Mouse (Mus musculus) heart, adult 11 months (tissue): ENCODE results near the gene Tmem179b.
A peak's percentile ranks its signal among the peaks of the same experiment; 100 is the strongest.

Source experiments
- DNase-seq: peaks from one replicate; pipeline ENCODE4 v3.0.0; 2022

Gene Tmem179b

GRCm38 (mm10) chr19:8774086-8774835 is at the start of gene Tmem179b:
Gene Tmem179b, minus strand, starts transcription at chr19:8774467.
- DNase-seq, result peak; percentile 99

DNA sequence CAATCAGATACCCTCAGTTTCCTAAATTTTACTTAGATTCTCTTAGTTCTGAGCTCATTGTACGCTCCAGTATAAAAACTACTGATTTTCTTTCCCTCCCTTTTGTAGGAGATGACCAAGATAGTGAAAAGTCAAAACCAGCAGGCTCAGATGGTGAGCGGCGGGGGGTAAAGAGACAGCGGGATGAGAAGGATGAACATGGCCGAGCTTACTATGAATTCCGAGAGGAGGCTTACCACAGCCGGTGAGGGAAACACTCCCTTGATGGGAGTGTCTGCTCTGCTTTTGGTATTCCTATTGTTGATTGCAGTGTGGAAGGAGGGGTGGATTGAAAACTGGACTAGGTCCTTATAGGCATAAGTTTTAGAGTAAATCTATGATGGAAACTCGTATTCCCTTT is 48.4 kb upstream of the Tmem179b start:
- DNase-seq, result no peak

DNA sequence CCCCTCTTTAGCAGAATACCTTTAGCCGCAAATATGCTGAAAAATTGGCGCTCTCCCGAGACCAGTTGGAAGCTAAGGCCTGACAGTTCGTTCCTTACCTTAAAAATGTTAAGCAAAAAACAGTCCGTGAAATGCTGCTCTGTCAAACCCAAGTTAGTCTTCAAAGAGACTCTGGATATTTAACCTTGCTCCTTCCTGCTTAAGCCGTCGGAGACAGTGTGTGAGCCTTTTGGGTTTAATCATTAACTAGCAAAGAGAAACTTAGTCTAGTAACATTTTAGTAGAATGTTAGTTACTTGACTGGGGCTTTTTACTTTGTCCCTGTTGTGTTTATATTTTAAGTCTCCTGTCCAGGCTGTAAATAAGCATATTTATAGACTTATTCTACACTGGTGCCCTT is 46.9 kb upstream of the Tmem179b start:
- no peak for DNase-seq

GRCm38 (mm10) chr19:8820424-8820956 is 46.2 kb upstream of the Tmem179b start:
- no peak for DNase-seq

DNA sequence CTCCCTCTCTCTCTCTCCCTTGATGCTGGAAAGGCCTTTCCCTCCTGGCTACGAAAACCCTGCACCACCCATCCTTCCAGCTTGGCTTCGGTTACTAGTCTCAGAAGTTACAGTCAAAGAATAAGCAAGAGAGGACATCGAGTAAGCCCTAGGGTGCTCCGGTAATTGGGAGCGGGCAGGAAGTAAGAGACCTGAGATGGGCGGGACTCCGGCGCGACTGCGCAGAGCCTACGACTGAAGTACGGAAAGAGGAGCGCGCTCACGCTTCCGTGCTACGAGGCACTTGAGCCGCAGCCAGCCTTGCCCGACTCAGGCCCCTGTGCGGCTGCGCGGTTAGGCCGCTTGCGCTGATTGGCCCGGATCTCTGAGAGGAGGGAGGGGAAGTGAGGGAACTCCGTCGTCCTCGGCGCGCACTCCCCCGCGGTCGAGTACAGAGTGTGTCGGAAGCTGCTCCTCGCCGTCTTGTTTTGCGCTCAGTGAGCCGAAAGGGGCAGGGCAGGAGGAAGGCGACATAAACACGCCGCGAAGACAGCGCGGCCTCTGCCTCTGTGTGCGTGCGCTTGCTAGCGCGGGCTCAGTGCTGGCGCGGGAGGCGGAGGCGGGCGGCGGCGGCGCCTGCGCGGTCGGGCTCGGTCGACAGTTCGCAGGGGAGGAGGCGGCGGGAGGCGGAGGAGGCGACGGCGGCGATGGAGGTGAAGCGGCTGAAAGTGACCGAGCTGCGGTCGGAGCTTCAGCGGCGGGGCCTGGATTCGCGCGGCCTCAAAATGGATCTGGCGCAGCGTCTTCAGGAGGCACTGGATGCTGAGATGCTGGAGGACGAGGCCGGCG is 45.5 kb upstream of the Tmem179b start, which contains the start of gene Hnrnpul2:
TSS of gene Hnrnpul2 (plus strand) at position 415 of the 828 bp plus-strand sequence.
- DNase-seq, result peak; percentile 100

DNA sequence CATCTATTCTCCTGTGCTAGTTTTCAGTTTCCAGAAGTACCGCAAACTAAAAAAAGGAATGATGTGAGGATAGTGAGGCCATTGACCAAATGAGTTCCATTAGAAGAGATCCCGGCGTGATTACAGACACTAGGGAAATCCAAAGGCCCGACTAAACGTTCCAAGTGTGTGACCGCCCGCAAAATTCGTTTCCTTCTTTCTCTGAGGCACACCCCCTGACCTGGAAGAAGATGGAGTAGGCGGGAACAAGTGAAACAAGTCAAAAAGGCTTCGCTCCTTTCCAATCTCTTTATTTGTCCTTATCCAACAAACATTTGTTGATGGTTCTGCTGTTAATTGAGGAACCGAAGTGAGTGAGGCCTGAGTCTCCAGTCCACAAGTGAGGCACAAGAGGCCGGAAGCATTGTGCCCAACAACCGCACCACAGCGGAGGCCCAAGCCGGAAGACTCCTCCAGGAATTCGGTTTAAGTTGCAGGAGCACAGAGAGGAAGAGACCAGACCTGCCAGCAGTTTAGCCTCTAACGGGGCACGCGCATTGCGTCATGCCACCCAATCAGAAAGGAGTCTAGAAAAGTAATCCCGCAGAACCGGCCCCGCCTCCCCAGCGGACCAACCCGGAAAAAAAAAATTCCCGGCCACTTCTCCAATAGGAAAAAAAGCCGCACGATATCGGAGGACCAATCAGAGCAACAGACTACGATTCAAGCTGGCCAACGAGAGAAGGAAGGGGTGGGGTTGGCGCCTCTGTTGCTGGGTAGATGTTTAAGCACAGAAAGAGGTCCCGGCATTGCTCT is 44.7 kb upstream of the Tmem179b start, which contains the start of gene Ttc9c:
TSS of gene Ttc9c (minus strand) at position 533 of the 795 bp plus-strand sequence.
- DNase-seq, result peak; percentile 100

GRCm38 (mm10) chr19:8818301-8818798 is 44.1 kb upstream of the Tmem179b start:
- DNase-seq, result peak; percentile 91

- no peak for DNase-seq
Measured at GRCm38 (mm10) chr19:8817001-8817400, 42.7 kb upstream of the Tmem179b start.

GRCm38 (mm10) chr19:8815812-8816211 is 41.5 kb upstream of the Tmem179b start:
- no peak for DNase-seq

- DNase-seq, result no peak
Measured at GRCm38 (mm10) chr19:8806810-8807209, 32.5 kb upstream of the Tmem179b start.

DNA sequence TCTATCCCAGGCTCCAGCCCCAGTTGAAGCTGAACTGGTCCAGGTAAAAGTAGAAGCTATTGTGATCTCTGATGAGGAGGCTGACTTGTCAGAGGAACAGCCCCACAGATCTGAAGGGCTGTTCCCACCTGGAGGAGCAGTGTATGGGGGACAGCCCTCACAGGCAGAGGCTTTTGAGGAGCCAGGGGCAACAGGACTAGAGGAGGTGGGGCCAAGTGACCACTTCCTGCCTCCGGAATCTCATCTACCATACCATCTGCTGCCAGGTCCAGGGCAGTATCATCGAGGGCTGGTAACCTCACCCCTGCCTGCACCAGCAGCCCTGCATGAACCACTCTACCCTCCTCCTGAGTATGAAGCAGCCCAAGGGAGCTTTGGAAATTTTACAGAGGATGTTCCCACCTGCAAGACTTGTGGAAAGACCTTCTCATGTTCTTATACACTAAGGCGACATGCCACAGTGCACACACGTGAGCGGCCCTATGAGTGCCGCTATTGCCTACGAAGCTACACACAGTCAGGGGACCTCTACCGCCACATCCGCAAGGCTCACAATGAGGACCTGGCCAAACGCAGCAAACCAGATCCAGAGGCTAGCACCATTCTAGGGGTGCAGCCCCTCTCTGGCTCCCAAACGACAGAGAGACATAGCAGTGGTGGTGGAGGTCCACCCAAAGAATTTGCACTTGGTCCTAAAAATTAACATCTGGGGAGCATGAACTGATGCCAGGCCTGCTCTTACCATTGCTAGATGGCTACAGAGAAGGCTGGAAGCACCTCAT is 29.8 kb upstream of the Tmem179b start:
- DNase-seq, result peak; percentile 91

- DNase-seq, result peak; percentile 91
Measured at GRCm38 (mm10) chr19:8803204-8803780, 29.0 kb upstream of the Tmem179b start.

GRCm38 (mm10) chr19:8802130-8802821 is 28.0 kb upstream of the Tmem179b start, which contains the start of gene Zbtb3:
Gene Zbtb3, plus strand, starts transcription at chr19:8802555.
- DNase-seq, result peak; percentile 100

DNA sequence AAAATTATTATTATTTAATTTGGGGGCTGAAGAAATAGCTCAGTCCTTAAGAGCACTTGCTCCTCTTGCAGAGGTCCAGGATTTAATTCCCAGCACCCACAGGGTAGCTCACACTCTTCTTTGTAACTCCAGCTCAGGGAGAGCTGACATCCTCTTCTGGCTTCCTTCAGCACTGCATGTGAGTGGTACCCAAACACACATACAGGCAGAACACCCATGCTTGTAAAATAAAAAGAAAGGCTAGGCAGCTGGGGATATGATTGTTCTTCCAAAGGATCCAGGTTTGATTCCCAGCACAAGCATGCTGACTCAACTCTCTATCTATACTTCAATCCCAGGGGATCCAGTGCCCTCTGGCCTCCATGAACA is 24.7 kb upstream of the Tmem179b start:
- peak; percentile 91 for DNase-seq

- DNase-seq, result peak; percentile 99
Measured at GRCm38 (mm10) chr19:8798264-8798946, 24.1 kb upstream of the Tmem179b start, which contains the start of gene Polr2g. Gene Polr2g, minus strand, starts transcription at chr19:8798577.

- DNase-seq, result no peak
Measured at GRCm38 (mm10) chr19:8790171-8790570, 15.9 kb upstream of the Tmem179b start.

DNA sequence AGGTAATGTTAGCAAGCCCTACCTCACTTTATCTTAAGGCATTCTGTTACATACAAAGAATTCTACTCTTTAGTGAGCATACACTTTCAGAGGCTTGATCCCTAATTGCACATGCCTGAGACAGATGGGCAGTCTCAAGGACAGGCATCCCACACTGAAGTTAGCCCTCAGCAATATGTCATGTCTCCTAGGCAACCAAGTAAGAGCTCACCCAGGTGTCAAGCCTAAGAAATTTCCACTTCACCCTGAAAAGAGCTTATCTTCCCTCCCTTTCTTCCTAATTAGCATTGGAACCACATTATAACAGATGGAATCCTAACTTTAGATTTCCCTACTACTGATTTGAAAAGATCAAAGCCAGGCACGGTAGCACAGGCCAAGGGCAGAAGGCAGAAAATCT is 14.9 kb upstream of the Tmem179b start:
- DNase-seq, result no peak

GRCm38 (mm10) chr19:8788521-8788920 is 14.3 kb upstream of the Tmem179b start:
- no peak for DNase-seq

- DNase-seq, result peak; percentile 100
Measured at GRCm38 (mm10) chr19:8786008-8786781, 11.9 kb upstream of the Tmem179b start, which contains the start of gene Taf6l. Gene Taf6l, minus strand, starts transcription at chr19:8786417.
